Mouse (Mus musculus): ENCODE data around the gene Sco2. TPM values are rescaled to one million over a fixed set of nuclear protein-coding genes. Genes with fewer than 3 reads are reported as not detected.
A peak's percentile ranks its signal among the peaks of the same experiment; 100 is the strongest.

Gene Sco2
- polyA plus RNA-seq, 1 experiment from 2014 or later, result 9.7 TPM

- WGBS, result 66% methylated on average over 5 of the region's 5 CpGs
Observed at GRCm38 (mm10) chr15:89326441-89326840, 47.2 kb downstream of the Sco2 start.

GRCm38 (mm10) chr15:89323656-89324055 lies 50.0 kb downstream of the Sco2 start:
- no peak overlapping the region for H3K27ac ChIP-seq (ENCODE audit: low read depth, low read length)
- H3K36me3 ChIP-seq (ENCODE audit: control insufficient read depth, insufficient read depth, low read length), result no peaks in the 10 kb centered on the region
- no peaks in the 10 kb centered on the region for H3K9me3 ChIP-seq (ENCODE audit: control insufficient read depth, low read length)
- DNase-seq (ENCODE audit: low spot score) (no peak), ATAC-seq (replicated peaks; ENCODE audit: low FRiP score) (no peak)
- H3K4me1 ChIP-seq (replicated peaks; ENCODE audit: control insufficient read depth, insufficient read depth, low read length), result peaks cover 7% of the 10 kb centered on the region
- H3K9ac ChIP-seq (ENCODE audit: low read depth, low read length), result peak overlapping the region; percentile 71; the same call in 1 of the 2 replicates
- H3K4me3 ChIP-seq (ENCODE audit: low read depth, low read length), result peak overlapping the region; percentile 53
- H3K4me2 ChIP-seq, result peak overlapping the region; percentile 68
- H3K27me3 ChIP-seq (replicated peaks; ENCODE audit: control insufficient read depth, insufficient read depth, low read length), result peaks cover 12% of the 10 kb centered on the region; the same call in 1 of the 2 replicates
- WGBS, result 73% methylated on average over 4 of the region's 4 CpGs

More at GRCm38 (mm10) chr15:89326441-89326840, 47.2 kb downstream of the Sco2 start:
- Histone ChIP-seq H3K27me3 (replicated peaks; ENCODE audit: control insufficient read depth, insufficient read depth, low read length) (peaks cover 12% of the 10 kb centered on the region; the same call in 1 of the 2 replicates), H3K4me2 (no peak overlapping the region), H3K27ac (ENCODE audit: low read depth, low read length) (no peak overlapping the region), H3K36me3 (ENCODE audit: control insufficient read depth, insufficient read depth, low read length) (no peaks in the 10 kb centered on the region), H3K4me3 (ENCODE audit: low read depth, low read length) (no peak overlapping the region), H3K4me1 (replicated peaks; ENCODE audit: control insufficient read depth, insufficient read depth, low read length) (peaks cover 4% of the 10 kb centered on the region; the same call in 1 of the 2 replicates), H3K9ac (ENCODE audit: low read depth, low read length) (no peak overlapping the region), H3K9me3 (ENCODE audit: control insufficient read depth, low read length) (no peaks in the 10 kb centered on the region)
- ATAC-seq (replicated peaks; ENCODE audit: low FRiP score) (no peak), DNase-seq (ENCODE audit: low spot score) (no peak)

GRCm38 (mm10) chr15:89322670-89323522 lies 50.8 kb downstream of the Sco2 start, which contains the start of gene Adm2:
Gene Adm2 (plus strand): TSS chr15:89322720.
- Histone ChIP-seq H3K9ac (ENCODE audit: low read depth, low read length) (peak within 1 kb of the TSS; percentile 71), H3K36me3 (ENCODE audit: control insufficient read depth, insufficient read depth, low read length) (no peaks in the 10 kb centered on the region), H3K4me1 (replicated peaks; ENCODE audit: control insufficient read depth, insufficient read depth, low read length) (peaks cover 7% of the 10 kb centered on the region), H3K27me3 (replicated peaks; ENCODE audit: control insufficient read depth, insufficient read depth, low read length) (peaks cover 12% of the 10 kb centered on the region; the same call in 1 of the 2 replicates), H3K4me2 (peak within 1 kb of the TSS; percentile 68), H3K27ac (ENCODE audit: low read depth, low read length) (no peak within 1 kb of the TSS; the same call in 1 of the 2 replicates), H3K4me3 (ENCODE audit: low read depth, low read length) (peak within 1 kb of the TSS; percentile 53), H3K9me3 (ENCODE audit: control insufficient read depth, low read length) (no peaks in the 10 kb centered on the region)
- peak; percentile 63 for ATAC-seq (replicated peaks; ENCODE audit: low FRiP score)
- DNase-seq (ENCODE audit: low spot score), result no peak
- 7% methylated on average over 26 of the region's 26 CpGs for WGBS

Other genes starting within 250 kb of the Sco2 start
- 21.1 and 22.7 TPM in 2 replicates for gene Hdac10, start 245.1 kb downstream of the Sco2 start, polyA plus RNA-seq (2014; fragmentation: Nextera tagmentation; extraction: Ambion mirVana)
- 3.8 and 4.8 TPM in 2 replicates for gene Mapk12, start 233.1 kb downstream of the Sco2 start, polyA plus RNA-seq (2014; fragmentation: Nextera tagmentation; extraction: Ambion mirVana)
- 3.3 and 4.4 TPM in 2 replicates for gene Mapk11, start 224.2 kb downstream of the Sco2 start, polyA plus RNA-seq (2014; fragmentation: Nextera tagmentation; extraction: Ambion mirVana)
- gene Plxnb2, start 193.1 kb downstream of the Sco2 start, polyA plus RNA-seq (2014; fragmentation: Nextera tagmentation; extraction: Ambion mirVana), result 70.5 and 78.3 TPM in 2 replicates
- gene Dennd6b, start 177.3 kb downstream of the Sco2 start, polyA plus RNA-seq (2014; fragmentation: Nextera tagmentation; extraction: Ambion mirVana), result 9.5 and 10.5 TPM in 2 replicates
- 25.0 and 31.6 TPM in 2 replicates for gene Ppp6r2, start 162.3 kb downstream of the Sco2 start, polyA plus RNA-seq (2014; fragmentation: Nextera tagmentation; extraction: Ambion mirVana)
- 51.4 and 52.2 TPM in 2 replicates for gene Sbf1, start 58.5 kb downstream of the Sco2 start, polyA plus RNA-seq (2014; fragmentation: Nextera tagmentation; extraction: Ambion mirVana)
- 6.6 and 7.0 TPM in 2 replicates for gene Adm2, start 51.1 kb downstream of the Sco2 start, polyA plus RNA-seq (2014; fragmentation: Nextera tagmentation; extraction: Ambion mirVana)
- gene Miox, start 39.4 kb downstream of the Sco2 start, polyA plus RNA-seq (2014; fragmentation: Nextera tagmentation; extraction: Ambion mirVana), result 2.0 and 2.7 TPM in 2 replicates
- 44.1 and 46.0 TPM in 2 replicates for gene Lmf2, start 18.2 kb downstream of the Sco2 start, polyA plus RNA-seq (2014; fragmentation: Nextera tagmentation; extraction: Ambion mirVana)
- 163 TPM in 2 replicates for gene Ncaph2, start 18.1 kb downstream of the Sco2 start, polyA plus RNA-seq (2014; fragmentation: Nextera tagmentation; extraction: Ambion mirVana)
- gene Tymp, start 3.2 kb upstream of the Sco2 start, polyA plus RNA-seq (2014; fragmentation: Nextera tagmentation; extraction: Ambion mirVana), result 1.5 and 1.8 TPM in 2 replicates
- 0.43 and 0.71 TPM in 2 replicates for gene Odf3b, start 5.4 kb upstream of the Sco2 start, polyA plus RNA-seq (2014; fragmentation: Nextera tagmentation; extraction: Ambion mirVana)
- not detected in 2 replicates for gene Klhdc7b, start 11.1 kb upstream of the Sco2 start, polyA plus RNA-seq (2014; fragmentation: Nextera tagmentation; extraction: Ambion mirVana)
- not detected in 2 replicates for gene Syce3, start 36.7 kb upstream of the Sco2 start, polyA plus RNA-seq (2014; fragmentation: Nextera tagmentation; extraction: Ambion mirVana)
- gene Cpt1b, start 52.0 kb upstream of the Sco2 start, polyA plus RNA-seq (2014; fragmentation: Nextera tagmentation; extraction: Ambion mirVana), result 3.5 and 3.9 TPM in 2 replicates
- 2.0 and 2.8 TPM in 2 replicates for gene C730034F03Rik, start 55.7 kb upstream of the Sco2 start, polyA plus RNA-seq (2014; fragmentation: Nextera tagmentation; extraction: Ambion mirVana)
- not detected in 2 replicates for gene Gm44502, start 55.9 kb upstream of the Sco2 start, polyA plus RNA-seq (2014; fragmentation: Nextera tagmentation; extraction: Ambion mirVana)
- 43.5 and 47.5 TPM in 2 replicates for gene Chkb, start 56.1 kb upstream of the Sco2 start, polyA plus RNA-seq (2014; fragmentation: Nextera tagmentation; extraction: Ambion mirVana)
- gene Mapk8ip2, start 80.1 kb upstream of the Sco2 start, polyA plus RNA-seq (2014; fragmentation: Nextera tagmentation; extraction: Ambion mirVana), result 0.26 and 0.36 TPM in 2 replicates
- 8.6 and 9.0 TPM in 2 replicates for gene Arsa, start 103.6 kb upstream of the Sco2 start, polyA plus RNA-seq (2014; fragmentation: Nextera tagmentation; extraction: Ambion mirVana)
- gene Shank3, start 125.8 kb upstream of the Sco2 start, polyA plus RNA-seq (2014; fragmentation: Nextera tagmentation; extraction: Ambion mirVana), result 1.1 and 1.7 TPM in 2 replicates
- 0.11 TPM in 1 of 2 replicates, not detected in the other for gene Acr, start 194.5 kb upstream of the Sco2 start, polyA plus RNA-seq (2014; fragmentation: Nextera tagmentation; extraction: Ambion mirVana)
- 24.8 and 27.1 TPM in 2 replicates for gene Rabl2, start 218.1 kb upstream of the Sco2 start, polyA plus RNA-seq (2014; fragmentation: Nextera tagmentation; extraction: Ambion mirVana)

Measured in liver, embryonic 11.5 days (tissue).